Comparison of ENCODE assay signal across 10 mouse cellular contexts in the genomic region with DNA sequence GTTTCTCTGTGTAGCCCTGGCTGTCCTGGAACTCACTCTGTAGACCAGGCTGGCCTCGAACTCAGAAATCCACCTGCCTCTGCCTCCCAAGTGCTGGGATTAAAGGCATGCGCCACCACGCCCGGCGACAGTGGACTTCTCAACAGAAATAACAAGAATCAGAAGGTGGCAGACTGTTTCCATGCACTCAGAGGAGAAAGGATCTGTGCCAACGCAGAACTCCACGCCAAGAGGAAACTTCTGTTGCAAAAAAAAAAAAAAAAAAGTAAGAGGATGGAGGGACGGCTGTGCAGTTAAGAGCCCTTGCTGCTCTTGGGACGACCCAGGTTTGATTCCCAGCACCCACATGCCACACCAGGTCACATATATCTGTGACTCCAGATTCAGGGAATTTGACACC. TPM values are rescaled to one million over a fixed set of nuclear protein-coding genes. Genes with fewer than 3 reads are reported as not detected.
DNase-seq lines count a peak whose midpoint lies in the region; ATAC-seq and TF ChIP-seq lines count a peak whose summit lies in the region.
"Not testable (repeated sequence)": the region's sequence is repeated elsewhere in the genome, so short reads cannot be mapped to it uniquely, and the experiment has no call there.
"Had no signal": no experiment of that assay in that cellular context is flagged by ENCODE, and none has a peak within 500 bp of the region (broad histone marks: within the 10 kb centered on the region; RNA-seq: fewer than 3 reads in every experiment).

No protein-coding gene starts in this region.

- not testable (repeated sequence) for H3K4me3 ChIP-seq in cortical plate, adult 2 months (ENCODE audit: insufficient read depth, low read length); forebrain, postnatal 0 days (ENCODE audit: low read depth, low read length)

- 78% methylated on average over 9 of the region's 9 CpGs for WGBS in forebrain, postnatal 0 days

- DNase-seq in brain, adult 2 months (ENCODE audit: low read depth, low spot score), result peak; percentile 53
- peak; percentile 26 to 36 for DNase-seq in cerebellum, postnatal 10 days
- DNase-seq in forebrain, postnatal 0 days, result peak; percentile 33
- peak; percentile 39 to 57 for DNase-seq in right cerebral cortex, postnatal 10 days (ENCODE audit: low spot score in 2 of 2)
- peak; percentile 28 for DNase-seq in right cerebral cortex, postnatal 14 days
- peak; percentile 44 for DNase-seq in right cerebral cortex, postnatal 4 days
- peak; percentile 10 for DNase-seq in telencephalon, adult 2 months (ENCODE audit: low read depth, low spot score)

- not testable (repeated sequence) for H3K9ac ChIP-seq in forebrain, postnatal 0 days

- not testable (repeated sequence) for H3K4me2 ChIP-seq in forebrain, postnatal 0 days (ENCODE audit: low read depth)

- 0 out of 2 replicates have a peak, but pooled peaks have one; percentile 3 for TF ChIP-seq CTCF in cortical plate, adult 2 months (IDR thresholded peaks at IDR 0.05; ENCODE audit: extremely low read depth, insufficient read depth, low read length)
- not testable (repeated sequence) for TF ChIP-seq CTCF in forebrain, postnatal 0 days (IDR thresholded peaks at IDR 0.05; ENCODE audit: low read depth)

- not testable (repeated sequence) for H3K9me3 ChIP-seq in forebrain, postnatal 0 days (ENCODE audit: low read length)

- ATAC-seq in forebrain, postnatal 0 days, result not testable (repeated sequence)

- H3K27ac ChIP-seq in cortical plate, adult 2 months (ENCODE audit: insufficient read depth, low read length); forebrain, postnatal 0 days (ENCODE audit: low read depth, low read length): not testable (repeated sequence)

- TF ChIP-seq POLR2A in cortical plate, adult 2 months (IDR thresholded peaks at IDR 0.05; ENCODE audit: extremely low read depth, insufficient read depth, low read length), result not testable (repeated sequence)

- H3K36me3 ChIP-seq in forebrain, postnatal 0 days (ENCODE audit: insufficient read depth), result not testable (repeated sequence)

- not testable (repeated sequence) for H3K4me1 ChIP-seq in cortical plate, adult 2 months (ENCODE audit: control insufficient read depth, insufficient read depth, low read length); forebrain, postnatal 0 days (ENCODE audit: insufficient read depth)

- H3K27me3 ChIP-seq in forebrain, postnatal 0 days (ENCODE audit: insufficient read depth, low read length), result not testable (repeated sequence)

RNA-seq across cellular contexts. Expression of gene Itga11, which starts 16.7 kb away (rescaled TPM):
- 0.67 and 0.87 TPM in 2 replicates for polyA plus RNA-seq in cortical plate, adult 2 months (2012; rRNA removed)
- total RNA-seq in forebrain, postnatal 0 days (2014; rRNA removed), result 1.5 and 2.2 TPM in 2 replicates
- 0.48 and 0.62 TPM in 2 replicates for polyA plus RNA-seq in forebrain, postnatal 0 days (2015; fragmentation: Nextera tagmentation; extraction: Ambion mirVana)
- total RNA-seq: G1E, MEL had no signal
- polyA plus RNA-seq: G1E had no signal
